Mouse (Mus musculus): Measurements from ENCODE around the gene Gnb3. TPM values are rescaled to one million over a fixed set of nuclear protein-coding genes. Genes with fewer than 3 reads are reported as not detected.
"Not testable (repeated sequence)": the region's sequence is repeated elsewhere in the genome, so short reads cannot be mapped to it uniquely, and the experiment has no call there.

Gnb3 gene
- polyA plus RNA-seq, 1 experiment from 2014 or later, result 0.76 TPM

- Histone ChIP-seq H3K27ac (peak overlapping the region; percentile 45; the same call in 1 of the 2 replicates), H3K36me3 (peaks cover 22% of the 10 kb centered on the region), H3K27me3 (ENCODE audit: insufficient read depth, poor library complexity, severe bottlenecking) (peaks cover 29% of the 10 kb centered on the region), H3K4me1 (replicated peaks) (peaks cover 49% of the 10 kb centered on the region), H3K9me3 (no peaks in the 10 kb centered on the region), H3K4me3 (no peak overlapping the region)
- no peak for DNase-seq (ENCODE audit: low spot score)
- whole genome bisulfite sequencing, result 74% methylated on average over 12 of the region's 12 CpGs
Observed at GRCm38 (mm10) chr6:124854647-124855046, 14.6 kb upstream of the Gnb3 start.

DNA sequence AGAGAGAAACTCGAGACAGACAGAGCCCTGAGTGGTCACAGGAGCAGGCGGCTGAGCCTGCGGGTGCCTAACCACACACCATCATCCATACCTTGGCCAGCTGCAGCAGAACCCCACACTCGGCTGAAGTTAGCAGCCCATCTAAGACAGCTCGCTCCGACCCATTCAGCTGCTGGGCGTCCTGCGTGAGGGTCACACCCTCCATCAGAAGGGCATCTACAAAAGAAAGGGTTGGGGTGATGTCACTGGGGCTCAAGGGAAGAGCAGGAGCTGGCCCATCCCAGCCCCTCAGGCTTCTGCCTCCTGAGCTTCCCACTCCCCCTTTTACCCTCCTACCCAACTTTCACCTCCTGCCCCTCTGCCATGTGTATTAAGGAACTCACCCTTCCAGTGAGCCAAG, 10.5 kb upstream of the Gnb3 start:
- no peaks in the 10 kb centered on the region for H3K9me3 ChIP-seq
- 44% methylated on average over 8 of the region's 8 CpGs for WGBS
- H3K4me1 ChIP-seq (replicated peaks), result peaks cover 17% of the 10 kb centered on the region
- H3K27ac ChIP-seq, result no peak overlapping the region
- peaks cover 13% of the 10 kb centered on the region; the same call in 1 of the 2 replicates for H3K27me3 ChIP-seq (ENCODE audit: insufficient read depth, poor library complexity, severe bottlenecking)
- H3K4me3 ChIP-seq, result no peak overlapping the region
- peaks cover 28% of the 10 kb centered on the region for H3K36me3 ChIP-seq
- no peak for DNase-seq (ENCODE audit: low spot score)

DNA sequence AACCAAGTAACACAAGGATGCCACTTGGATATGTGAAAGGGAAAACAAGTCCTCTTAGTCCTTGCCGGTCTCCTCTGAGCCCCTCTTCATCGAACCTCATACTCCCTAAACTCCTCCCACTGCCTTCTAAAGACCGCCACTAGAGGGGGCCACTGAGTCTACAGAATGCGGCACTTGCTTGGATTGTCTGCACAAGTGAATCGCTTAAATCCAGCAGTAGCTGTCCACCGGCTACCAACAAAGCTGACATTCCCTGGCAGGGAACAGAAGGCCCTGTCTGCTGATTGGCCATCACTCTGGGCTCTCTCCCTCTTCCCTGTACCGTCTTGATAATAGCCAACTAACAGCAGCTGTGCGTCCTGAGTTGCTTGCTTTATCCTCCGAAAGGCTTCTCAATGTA, 7.2 kb upstream of the Gnb3 start:
- 9% methylated on average over 9 of the region's 9 CpGs for WGBS
- peak; percentile 97 for DNase-seq (ENCODE audit: low spot score)
- Histone ChIP-seq H3K9me3 (no peaks in the 10 kb centered on the region), H3K4me1 (replicated peaks) (peaks cover 10% of the 10 kb centered on the region), H3K4me3 (no peak overlapping the region), H3K36me3 (peaks cover 27% of the 10 kb centered on the region), H3K27me3 (ENCODE audit: insufficient read depth, poor library complexity, severe bottlenecking) (peaks cover 7% of the 10 kb centered on the region; the same call in 1 of the 2 replicates), H3K27ac (peak overlapping the region; percentile 60; the same call in 1 of the 2 replicates)

DNA sequence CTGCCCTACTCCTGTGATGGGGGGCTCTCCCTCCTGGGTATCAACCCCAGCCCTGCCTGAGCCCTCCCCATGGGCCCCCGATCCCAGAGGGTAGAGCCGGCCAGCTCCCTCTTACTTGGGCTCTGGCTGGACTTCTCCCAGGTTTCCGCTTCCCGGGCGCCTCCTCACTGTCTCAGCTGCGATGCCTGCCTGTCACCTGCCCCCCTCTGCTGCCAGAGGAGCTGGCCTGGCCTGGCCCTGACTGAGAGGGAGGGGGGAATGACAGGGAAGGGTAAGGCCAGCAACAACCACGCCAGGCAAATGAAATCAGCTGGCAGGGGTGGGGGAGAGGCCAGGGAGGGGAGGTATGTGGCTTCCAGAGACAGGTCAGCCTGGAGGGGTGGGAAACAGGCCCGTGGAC, 270 bp downstream of the Gnb3 start:
- H3K27me3 ChIP-seq (ENCODE audit: insufficient read depth, poor library complexity, severe bottlenecking), result 0 out of 2 replicates have a peak, but pooled peaks cover 11% of the 10 kb centered on the region
- no peak for DNase-seq (ENCODE audit: low spot score)
- H3K4me1 ChIP-seq (replicated peaks), result peaks cover 40% of the 10 kb centered on the region
- H3K9me3 ChIP-seq, result no peaks in the 10 kb centered on the region
- H3K36me3 ChIP-seq, result peaks cover 22% of the 10 kb centered on the region
- H3K4me3 ChIP-seq, result peak overlapping the region; percentile 23; the same call in 1 of the 2 replicates
- peak overlapping the region; percentile 64 for H3K27ac ChIP-seq
- WGBS, result 15% methylated on average over 8 of the region's 8 CpGs

GRCm38 (mm10) chr6:124836411-124836810, 3.7 kb downstream of the Gnb3 start:
- no peaks in the 10 kb centered on the region for H3K9me3 ChIP-seq
- H3K27me3 ChIP-seq (ENCODE audit: insufficient read depth, poor library complexity, severe bottlenecking), result 0 out of 2 replicates have a peak, but pooled peaks cover 11% of the 10 kb centered on the region
- peaks cover 46% of the 10 kb centered on the region for H3K36me3 ChIP-seq
- 83% methylated on average over 7 of the region's 7 CpGs for WGBS
- H3K4me1 ChIP-seq (replicated peaks), result peaks cover 63% of the 10 kb centered on the region
- H3K27ac ChIP-seq, result no peak overlapping the region
- no peak overlapping the region for H3K4me3 ChIP-seq
- no peak for DNase-seq (ENCODE audit: low spot score)

- 0 out of 2 replicates have a peak overlapping the region, but pooled peaks have one; percentile 11 for H3K4me3 ChIP-seq
- peaks cover 68% of the 10 kb centered on the region for H3K4me1 ChIP-seq (replicated peaks)
Observed at GRCm38 (mm10) chr6:124835531-124835930, 4.5 kb downstream of the Gnb3 start.

GRCm38 (mm10) chr6:124834512-124835081, 5.5 kb downstream of the Gnb3 start:
- no peak overlapping the region for H3K4me3 ChIP-seq
- 0 out of 2 replicates have a peak overlapping the region, but pooled peaks have one; percentile 45 for H3K27ac ChIP-seq

More at GRCm38 (mm10) chr6:124835531-124835930, 4.5 kb downstream of the Gnb3 start:
- Histone ChIP-seq H3K27me3 (ENCODE audit: insufficient read depth, poor library complexity, severe bottlenecking) (0 out of 2 replicates have a peak, but pooled peaks cover 9% of the 10 kb centered on the region), H3K27ac (peak overlapping the region; percentile 50), H3K36me3 (peaks cover 46% of the 10 kb centered on the region), H3K9me3 (no peaks in the 10 kb centered on the region)
- WGBS, result 52% methylated on average over 10 of the region's 10 CpGs
- peak; percentile 41 for DNase-seq (ENCODE audit: low spot score)

GRCm38 (mm10) chr6:124831649-124832048, 8.4 kb downstream of the Gnb3 start:
- H3K36me3 ChIP-seq, result peaks cover 54% of the 10 kb centered on the region
- H3K27ac ChIP-seq, result no peak overlapping the region
- peaks cover 56% of the 10 kb centered on the region for H3K4me1 ChIP-seq (replicated peaks)
- no peaks in the 10 kb centered on the region for H3K9me3 ChIP-seq
- H3K4me3 ChIP-seq, result no peak overlapping the region
- DNase-seq (ENCODE audit: low spot score), result no peak
- WGBS, result 97% methylated on average over 8 of the region's 8 CpGs
- H3K27me3 ChIP-seq (ENCODE audit: insufficient read depth, poor library complexity, severe bottlenecking), result no peaks in the 10 kb centered on the region

More at GRCm38 (mm10) chr6:124834512-124835081, 5.5 kb downstream of the Gnb3 start:
- no peak for DNase-seq (ENCODE audit: low spot score)
- Histone ChIP-seq H3K27me3 (ENCODE audit: insufficient read depth, poor library complexity, severe bottlenecking) (0 out of 2 replicates have a peak, but pooled peaks cover 8% of the 10 kb centered on the region), H3K9me3 (no peaks in the 10 kb centered on the region), H3K4me1 (replicated peaks) (peaks cover 62% of the 10 kb centered on the region), H3K36me3 (peaks cover 46% of the 10 kb centered on the region)
- 84% methylated on average over 6 of the region's 6 CpGs for WGBS

GRCm38 (mm10) chr6:124831199-124831598, 8.9 kb downstream of the Gnb3 start:
- 98% methylated on average over 4 of the region's 4 CpGs for WGBS
- H3K4me3 ChIP-seq, result peak overlapping the region; percentile 71
- H3K4me1 ChIP-seq (replicated peaks), result peaks cover 56% of the 10 kb centered on the region
- H3K36me3 ChIP-seq, result peaks cover 58% of the 10 kb centered on the region
- H3K27ac ChIP-seq; H3K9me3 ChIP-seq; DNase-seq (ENCODE audit: low spot score); H3K27me3 ChIP-seq (ENCODE audit: insufficient read depth, poor library complexity, severe bottlenecking): not testable (repeated sequence)

DNA sequence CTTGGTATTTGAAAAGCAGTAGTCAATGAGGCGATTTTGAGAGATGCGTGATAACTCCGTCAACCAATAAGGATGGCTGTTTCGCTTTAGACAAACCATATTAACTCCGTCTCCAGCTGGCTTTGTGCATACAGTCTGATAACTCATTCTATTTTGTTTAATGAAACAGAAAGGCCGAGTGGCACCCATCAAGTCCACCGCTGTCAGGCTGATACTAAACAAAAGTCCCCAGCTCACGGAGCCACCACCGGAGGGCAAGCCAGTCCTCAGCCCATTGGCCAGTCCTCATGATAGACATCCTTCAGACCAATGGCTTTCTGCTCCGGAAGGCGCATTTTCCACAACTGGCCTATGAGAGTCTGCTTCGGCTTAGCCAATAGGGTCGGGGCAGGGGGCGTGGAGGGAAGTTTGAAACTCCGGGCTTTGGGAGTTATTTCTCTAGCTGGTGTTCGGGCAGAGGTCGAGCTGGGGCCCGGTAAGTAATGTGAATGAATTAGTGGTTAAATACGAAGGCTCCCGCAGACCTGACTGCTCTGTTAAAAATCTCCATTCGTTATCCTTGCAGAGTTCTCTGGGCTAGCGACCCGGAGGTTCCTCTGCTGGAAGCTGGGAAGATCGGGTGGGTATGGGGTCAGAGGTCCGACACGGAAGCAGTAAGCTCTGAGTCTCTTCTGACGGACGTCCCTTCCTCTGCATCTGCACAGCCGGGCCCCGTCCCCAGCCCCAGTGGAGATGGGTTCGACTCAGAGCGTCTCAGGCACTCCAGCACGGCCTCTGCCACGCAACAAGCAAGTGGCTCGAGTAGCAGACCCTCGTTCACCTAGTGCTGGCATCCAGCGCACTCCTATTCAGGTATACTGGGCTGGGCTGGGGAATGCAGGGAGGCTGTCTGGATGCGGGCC, 10.0 kb downstream of the Gnb3 start:
- peak; percentile 93 for DNase-seq (ENCODE audit: low spot score)
- H3K27ac ChIP-seq, result peak overlapping the region; percentile 92
- H3K27me3 ChIP-seq (ENCODE audit: insufficient read depth, poor library complexity, severe bottlenecking), result no peaks in the 10 kb centered on the region
- H3K4me1 ChIP-seq (replicated peaks), result peaks cover 47% of the 10 kb centered on the region
- H3K4me3 ChIP-seq, result peak overlapping the region; percentile 71
- peaks cover 63% of the 10 kb centered on the region for H3K36me3 ChIP-seq
- under 1% methylated on average over 38 of the region's 38 CpGs for WGBS
- H3K9me3 ChIP-seq, result no peaks in the 10 kb centered on the region

GRCm38 (mm10) chr6:124828868-124829798, 10.9 kb downstream of the Gnb3 start, which contains the start of the genes Usp5 and Cdca3:
Gene Usp5, minus strand, starts transcription at chr6:124829484.
Gene Cdca3, plus strand, starts transcription at chr6:124829547.
- Histone ChIP-seq H3K27me3 (ENCODE audit: insufficient read depth, poor library complexity, severe bottlenecking) (no peaks in the 10 kb centered on the region), H3K27ac (peak within 1 kb of the TSS; percentile 92), H3K4me3 (peak within 1 kb of the TSS; percentile 71), H3K4me1 (replicated peaks) (peaks cover 39% of the 10 kb centered on the region), H3K9me3 (no peaks in the 10 kb centered on the region), H3K36me3 (peaks cover 63% of the 10 kb centered on the region)
- peak; percentile 100 for DNase-seq (ENCODE audit: low spot score)
- under 1% methylated on average over 55 of the region's 55 CpGs for WGBS

DNA sequence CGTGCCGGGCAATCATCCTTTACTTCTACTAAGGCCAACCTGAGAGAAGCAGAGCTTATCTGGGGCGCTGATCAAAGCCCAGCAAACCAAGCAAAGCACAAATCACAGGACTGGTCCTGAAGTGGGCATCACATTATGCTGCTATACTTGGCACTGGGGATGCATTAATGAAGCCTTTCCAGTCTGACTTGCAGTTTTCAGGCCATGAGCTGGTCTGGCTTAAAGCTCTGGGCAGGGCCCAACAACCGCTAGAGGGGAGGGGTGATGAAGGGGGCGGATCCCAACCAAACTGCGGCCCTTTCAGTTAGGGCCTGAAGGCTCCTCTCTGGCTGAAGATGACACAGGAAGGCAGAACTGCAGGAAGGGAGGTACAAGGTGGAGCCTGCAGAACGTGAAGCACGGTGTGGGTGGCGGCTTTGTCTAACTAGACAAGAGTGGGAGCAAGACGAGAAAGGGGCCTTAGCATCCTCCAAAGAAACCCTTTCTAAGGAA, 11.9 kb downstream of the Gnb3 start:
- Histone ChIP-seq H3K4me3 (peak overlapping the region; percentile 71), H3K4me1 (replicated peaks) (peaks cover 36% of the 10 kb centered on the region), H3K36me3 (peaks cover 63% of the 10 kb centered on the region), H3K9me3 (no peaks in the 10 kb centered on the region), H3K27ac (peak overlapping the region; percentile 92), H3K27me3 (ENCODE audit: insufficient read depth, poor library complexity, severe bottlenecking) (no peaks in the 10 kb centered on the region)
- peak; percentile 37 for DNase-seq (ENCODE audit: low spot score)
- 28% methylated on average over 10 of the region's 10 CpGs for WGBS
